Mouse (Mus musculus) liver, postnatal 0 days (tissue): Measurements from ENCODE around the gene Klhl2. TPM values are rescaled to one million over a fixed set of nuclear protein-coding genes. Genes with fewer than 3 reads are reported as not detected.

Source experiments
- ATAC-seq: fragments of 200-750 bp; cut with Nextera tagmentation; 2 replicates; pipeline ENCODE4 v1.8.0; 2017; ENCODE audit warnings: mild to moderate bottlenecking, moderate library complexity
- DNase-seq: peaks from one replicate; pipeline ENCODE4 v3.0.0-alpha.2; 2016
- H3K27ac ChIP-seq: fragments of 300-500 bp; sonication (generic); 2 replicates; pipeline ENCODE4 v1.5.1; 2014; ENCODE audit warnings: antibody characterized with exemption, moderate library complexity, mild to moderate bottlenecking, low read depth
- H3K27me3 ChIP-seq: fragments of 300-500 bp; sonication (generic); 2 replicates; pipeline ENCODE4 v1.6.1; 2014; ENCODE audit warnings: low read length, control low read depth, mixed read lengths; ENCODE audit not compliant: insufficient read depth
- H3K36me3 ChIP-seq: fragments of 300-500 bp; sonication (generic); replicated peaks from 2 replicates; pipeline ENCODE4 v1.6.1; 2014; ENCODE audit warnings: mild to moderate bottlenecking, control low read depth, low read length, moderate library complexity, mixed read lengths; ENCODE audit not compliant: insufficient read depth
- H3K4me1 ChIP-seq: fragments of 300-500 bp; sonication (generic); 2 replicates; pipeline ENCODE4 v1.6.1; 2014; ENCODE audit warnings: antibody characterized with exemption, mild to moderate bottlenecking, control low read depth; ENCODE audit not compliant: insufficient read depth
- H3K4me2 ChIP-seq: fragments of 300-500 bp; sonication (generic); 2 replicates; pipeline ENCODE4 v1.6.1; 2014; ENCODE audit warnings: low read depth, mild to moderate bottlenecking, low read length, moderate library complexity, mixed read lengths
- H3K4me3 ChIP-seq: fragments of 300-500 bp; sonication (generic); 2 replicates; pipeline ENCODE4 v1.5.1; 2014; ENCODE audit warnings: low read depth, low read length
- H3K9ac ChIP-seq: fragments of 300-500 bp; sonication (generic); replicated peaks from 2 replicates; pipeline ENCODE4 v1.6.1; 2014; ENCODE audit warnings: mild to moderate bottlenecking, moderate library complexity
- H3K9me3 ChIP-seq: fragments of 300-500 bp; sonication (generic); 2 replicates; pipeline ENCODE4 v1.6.1; 2016; ENCODE audit warnings: mild to moderate bottlenecking, control low read depth, low read length, mixed read lengths
- CTCF ChIP-seq: sonication (generic); IDR thresholded peaks from 2 replicates; pipeline ENCODE4 v1.5.1; 2016; ENCODE audit warnings: antibody characterized with exemption, low read depth
- EP300 ChIP-seq: IDR thresholded peaks from 2 replicates; pipeline ENCODE4 v1.6.1; 2016; ENCODE audit warnings: antibody characterized with exemption, low read depth, mild to moderate bottlenecking
- WGBS: fragments of 180-500 bp; shearing (Covaris S2); extraction: QIAGEN DNeasy Blood & Tissue Kit; methylation state at CpG from one replicate; pipeline ENCODE4 v1.1.7; 2014; ENCODE audit not compliant: insufficient replicate concordance; 5-methylcytosine and 5-hydroxymethylcytosine counted together
- polyA plus RNA-seq: library from polyadenylated mRNA; unstranded; fragments of >200 nt; fragmentation: Nextera tagmentation; extraction: Ambion mirVana; gene quantifications from 2 replicates; pipeline ENCODE4 v1.2.1, GENCODE M21; 2015

Klhl2 gene
- polyA plus RNA-seq, 1 experiment from 2014 or later, result 6.7 TPM

- H3K9me3 ChIP-seq, result no peaks in the 10 kb centered on the region
- no peak for TF ChIP-seq CTCF
- TF ChIP-seq EP300, result no peak
- no peak overlapping the region for H3K27ac ChIP-seq
- no peak overlapping the region for H3K4me2 ChIP-seq
- H3K9ac ChIP-seq, result no peak overlapping the region
- no peak overlapping the region for H3K4me3 ChIP-seq
- no peaks in the 10 kb centered on the region for H3K4me1 ChIP-seq
- H3K27me3 ChIP-seq, result no peaks in the 10 kb centered on the region
- 0 out of 2 replicates have a peak, but pooled peaks cover 4% of the 10 kb centered on the region for H3K36me3 ChIP-seq
- WGBS, result 59% methylated on average over 8 of the region's 8 CpGs
- ATAC-seq (no peak), DNase-seq (no peak)
Measured at GRCm38 (mm10) chr8:64826461-64826860, 23.4 kb downstream of the Klhl2 start.

- WGBS, result 87% methylated on average over 11 of the region's 11 CpGs
- no peaks in the 10 kb centered on the region for H3K9me3 ChIP-seq
- H3K27ac ChIP-seq, result no peak overlapping the region
- no peaks in the 10 kb centered on the region for H3K27me3 ChIP-seq
- no peak for DNase-seq
- H3K9ac ChIP-seq, result no peak overlapping the region
- ATAC-seq, result no peak
- TF ChIP-seq CTCF, result no peak
- no peak overlapping the region for H3K4me3 ChIP-seq
- no peaks in the 10 kb centered on the region for H3K4me1 ChIP-seq
- 0 out of 2 replicates have a peak, but pooled peaks cover 4% of the 10 kb centered on the region for H3K36me3 ChIP-seq
- H3K4me2 ChIP-seq, result no peak overlapping the region
Measured at GRCm38 (mm10) chr8:64823905-64824304, 25.9 kb downstream of the Klhl2 start.

- Histone ChIP-seq H3K4me3 (no peak overlapping the region), H3K4me1 (no peaks in the 10 kb centered on the region), H3K27ac (no peak overlapping the region), H3K9ac (no peak overlapping the region), H3K36me3 (0 out of 2 replicates have a peak, but pooled peaks cover 4% of the 10 kb centered on the region), H3K27me3 (no peaks in the 10 kb centered on the region), H3K4me2 (no peak overlapping the region), H3K9me3 (no peaks in the 10 kb centered on the region)
- ATAC-seq, result no peak
- WGBS, result 60% methylated on average over 4 of the region's 4 CpGs
- no peak for DNase-seq
- TF ChIP-seq CTCF, result no peak
- no peak for TF ChIP-seq EP300
Measured at GRCm38 (mm10) chr8:64820940-64821339, 28.9 kb downstream of the Klhl2 start.

DNA sequence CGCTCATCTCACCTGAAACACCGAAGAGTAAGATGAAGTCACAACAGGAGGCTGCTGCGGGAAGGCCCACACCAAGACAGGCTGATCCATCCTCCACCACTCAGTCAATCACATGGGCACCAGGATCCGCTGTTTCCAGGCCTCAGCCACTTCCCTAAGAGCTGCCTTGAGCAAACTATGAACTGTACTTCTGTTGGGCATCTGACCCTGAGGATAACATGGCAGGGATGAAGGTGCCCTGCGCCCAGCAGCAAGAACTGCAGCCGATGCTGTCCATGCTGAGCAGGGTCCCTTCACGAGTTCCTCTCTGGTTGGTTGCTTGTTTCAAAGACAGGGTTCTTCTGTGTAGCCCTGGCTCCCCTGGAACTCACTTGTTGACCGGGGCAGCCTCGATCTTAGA, 38.0 kb downstream of the Klhl2 start:
- Histone ChIP-seq H3K4me1 (no peaks in the 10 kb centered on the region), H3K4me3 (no peak overlapping the region), H3K27ac (no peak overlapping the region), H3K9ac (no peak overlapping the region), H3K27me3 (no peaks in the 10 kb centered on the region), H3K4me2 (no peak overlapping the region), H3K9me3 (no peaks in the 10 kb centered on the region), H3K36me3 (no peaks in the 10 kb centered on the region; the same call in 1 of the 2 replicates)
- ATAC-seq, result no peak
- no peak for TF ChIP-seq CTCF
- TF ChIP-seq EP300, result no peak
- DNase-seq, result no peak
- 88% methylated on average over 9 of the region's 9 CpGs for WGBS

DNA sequence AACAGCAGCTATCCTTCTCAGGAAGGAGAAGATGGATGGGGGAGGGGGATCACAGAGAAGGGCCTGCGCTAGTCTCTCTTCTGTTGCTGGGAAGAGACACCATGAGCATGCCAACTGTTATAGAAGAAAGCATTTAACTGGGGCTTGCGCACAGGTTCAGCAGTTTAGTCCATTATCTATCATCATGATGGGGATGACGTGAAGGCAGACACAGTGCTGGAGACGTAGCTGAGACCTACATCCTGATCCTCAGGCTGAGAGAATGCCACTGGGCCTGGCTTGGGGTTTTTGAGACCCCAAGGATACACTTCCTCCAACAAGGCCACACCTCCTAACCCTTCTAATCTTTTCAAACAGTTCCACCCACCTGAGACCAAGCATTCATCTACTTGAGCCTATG, 38.7 kb downstream of the Klhl2 start:
- Histone ChIP-seq H3K27me3 (no peaks in the 10 kb centered on the region), H3K4me2 (no peak overlapping the region), H3K4me3 (no peak overlapping the region), H3K27ac (no peak overlapping the region), H3K9ac (no peak overlapping the region), H3K4me1 (no peaks in the 10 kb centered on the region), H3K36me3 (no peaks in the 10 kb centered on the region; the same call in 1 of the 2 replicates), H3K9me3 (no peaks in the 10 kb centered on the region)
- TF ChIP-seq CTCF (no peak), EP300 (no peak)
- DNase-seq, result no peak
- WGBS, result 88% methylated on average over 4 of the region's 4 CpGs
- ATAC-seq, result no peak

DNA sequence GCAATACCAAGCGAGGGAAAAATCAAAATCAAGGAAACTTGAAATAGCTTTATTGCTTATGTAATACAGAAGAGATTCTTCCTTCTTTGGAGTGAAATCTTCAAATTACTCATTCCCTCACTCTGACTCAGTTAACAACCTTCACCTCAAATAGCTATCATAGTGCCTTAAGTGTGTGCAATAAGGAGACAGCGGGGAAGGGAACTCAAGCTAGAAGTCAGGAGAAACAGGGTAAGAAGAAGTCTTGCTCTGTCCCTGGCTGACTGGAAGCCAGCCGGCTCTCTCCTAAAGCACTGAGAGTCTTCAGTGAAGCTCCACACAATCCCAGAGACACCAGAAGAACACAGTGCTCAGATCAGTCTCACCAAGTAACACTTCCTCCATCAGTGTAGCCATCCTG, 43.3 kb downstream of the Klhl2 start:
- no peak overlapping the region for H3K9ac ChIP-seq
- no peaks in the 10 kb centered on the region for H3K27me3 ChIP-seq
- 85% methylated on average over 3 of the region's 3 CpGs for WGBS
- H3K4me2 ChIP-seq, result no peak overlapping the region
- no peak for ATAC-seq
- no peaks in the 10 kb centered on the region for H3K9me3 ChIP-seq
- H3K27ac ChIP-seq, result no peak overlapping the region
- DNase-seq, result no peak
- no peaks in the 10 kb centered on the region for H3K4me1 ChIP-seq
- no peak overlapping the region for H3K4me3 ChIP-seq
- no peak for TF ChIP-seq EP300
- TF ChIP-seq CTCF, result no peak
- H3K36me3 ChIP-seq, result no peaks in the 10 kb centered on the region; the same call in 1 of the 2 replicates

DNA sequence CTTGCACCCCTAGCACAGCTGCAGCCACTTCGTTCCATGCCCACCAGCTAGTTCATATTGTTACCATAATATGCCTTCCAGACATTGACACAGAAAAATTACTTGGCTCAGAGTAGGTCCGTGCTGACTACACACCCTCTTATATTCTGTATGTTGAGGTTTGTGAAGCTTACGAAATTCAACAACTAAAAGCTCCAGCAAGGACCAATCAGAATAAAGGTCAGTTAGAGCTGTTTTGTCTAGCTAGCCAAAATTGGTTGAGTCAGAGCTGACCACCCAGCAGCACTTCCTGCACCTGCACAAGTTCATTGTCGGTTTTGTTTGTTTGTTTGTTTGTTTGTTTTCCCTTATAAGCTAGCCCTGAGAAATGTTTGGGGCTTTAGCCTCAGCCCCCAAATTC, 44.8 kb downstream of the Klhl2 start:
- no peak overlapping the region for H3K4me3 ChIP-seq
- 67% methylated on average over 4 of the region's 4 CpGs for WGBS
- no peak for TF ChIP-seq EP300
- TF ChIP-seq CTCF, result no peak
- H3K9me3 ChIP-seq, result no peaks in the 10 kb centered on the region
- DNase-seq (no peak), ATAC-seq (no peak)
- no peaks in the 10 kb centered on the region for H3K27me3 ChIP-seq
- no peak overlapping the region for H3K27ac ChIP-seq
- H3K36me3 ChIP-seq, result no peaks in the 10 kb centered on the region
- H3K4me2 ChIP-seq, result no peak overlapping the region
- H3K4me1 ChIP-seq, result no peaks in the 10 kb centered on the region
- no peak overlapping the region for H3K9ac ChIP-seq
